Mouse (Mus musculus): Measurements from ENCODE around the gene Lbhd1. TPM values are rescaled to one million over a fixed set of nuclear protein-coding genes. Genes with fewer than 3 reads are reported as not detected.

Lbhd1 gene
- polyA plus RNA-seq, 1 experiment from 2014 or later = 77.0 TPM

DNA sequence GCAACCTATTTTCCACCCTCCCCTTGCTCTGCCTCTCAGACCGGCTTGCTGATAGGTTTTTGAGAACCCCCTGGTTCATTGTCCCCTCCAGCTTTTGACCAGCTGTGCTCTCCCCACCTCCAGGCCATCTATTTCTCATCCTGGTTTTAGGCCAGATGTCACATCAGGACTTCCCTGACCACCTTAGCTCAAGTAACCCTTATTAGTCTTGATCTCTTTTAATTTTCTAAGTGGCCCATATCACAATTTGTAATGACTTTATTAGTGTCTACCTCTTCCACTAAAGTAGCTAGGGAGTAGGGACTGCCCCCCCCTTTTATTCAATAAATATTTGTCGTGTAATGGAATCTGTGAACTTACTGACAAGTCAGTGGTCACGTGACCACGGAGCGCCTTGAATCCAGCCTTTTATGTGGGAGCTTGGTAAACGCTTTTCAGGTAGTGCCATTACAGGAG is 37.3 kb downstream of the Lbhd1 start:
- WGBS = 2% methylated on average over 6 of the region's 6 CpGs
- H3K4me1 ChIP-seq (ENCODE audit: control insufficient read depth, insufficient read depth, low read length) = peaks cover 9% of the 10 kb centered on the region
- no peaks in the 10 kb centered on the region for H3K9me3 ChIP-seq (replicated peaks; ENCODE audit: control insufficient read depth, low read length)
- ATAC-seq (ENCODE audit: insufficient read depth, low FRiP score) = peak; percentile 18; the same call in 1 of the 2 replicates
- no peaks in the 10 kb centered on the region for H3K27me3 ChIP-seq (ENCODE audit: control insufficient read depth, insufficient read depth, low read length)
- peak overlapping the region; percentile 86 for H3K9ac ChIP-seq (ENCODE audit: low read length)
- H3K4me3 ChIP-seq (replicated peaks; ENCODE audit: low read length) = peak overlapping the region; percentile 82
- H3K27ac ChIP-seq (ENCODE audit: low read length) = peak overlapping the region; percentile 95
- peaks cover 9% of the 10 kb centered on the region; the same call in 1 of the 2 replicates for H3K36me3 ChIP-seq (ENCODE audit: control insufficient read depth, insufficient read depth, low read length)
- H3K4me2 ChIP-seq (ENCODE audit: low read depth, low read length) = peak overlapping the region; percentile 82

DNA sequence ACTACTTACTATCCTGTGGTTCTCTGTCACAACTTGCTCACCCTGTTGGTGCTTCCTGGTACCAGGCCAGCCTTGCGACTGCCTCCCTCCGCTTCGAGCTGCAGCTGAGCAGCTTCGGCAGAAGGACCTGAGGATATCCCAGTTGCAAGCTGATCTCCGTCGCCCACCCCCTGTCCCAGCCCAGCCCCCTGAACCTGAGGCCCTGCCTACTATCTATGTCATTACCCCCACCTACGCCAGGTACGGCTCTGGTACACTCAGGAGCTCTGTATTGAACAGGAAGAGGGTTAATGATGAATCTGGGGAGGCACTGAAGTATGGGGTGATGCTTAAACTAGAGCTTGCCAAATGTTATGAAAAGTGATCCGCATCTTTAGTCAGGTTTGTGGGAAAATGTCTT is 38.2 kb downstream of the Lbhd1 start:
- WGBS = 74% methylated on average over 9 of the region's 9 CpGs
- H3K9ac ChIP-seq (ENCODE audit: low read length) = peak overlapping the region; percentile 27; the same call in 1 of the 2 replicates
- ATAC-seq (ENCODE audit: insufficient read depth, low FRiP score) = no peak
- no peaks in the 10 kb centered on the region for H3K9me3 ChIP-seq (replicated peaks; ENCODE audit: control insufficient read depth, low read length)
- H3K4me1 ChIP-seq (ENCODE audit: control insufficient read depth, insufficient read depth, low read length) = peaks cover 9% of the 10 kb centered on the region
- H3K4me3 ChIP-seq (replicated peaks; ENCODE audit: low read length) = 0 out of 2 replicates have a peak overlapping the region, but pooled peaks have one; percentile 3
- H3K27ac ChIP-seq (ENCODE audit: low read length) = no peak overlapping the region
- H3K27me3 ChIP-seq (ENCODE audit: control insufficient read depth, insufficient read depth, low read length) = no peaks in the 10 kb centered on the region
- H3K4me2 ChIP-seq (ENCODE audit: low read depth, low read length) = peak overlapping the region; percentile 82
- H3K36me3 ChIP-seq (ENCODE audit: control insufficient read depth, insufficient read depth, low read length) = 0 out of 2 replicates have a peak, but pooled peaks cover 3% of the 10 kb centered on the region

DNA sequence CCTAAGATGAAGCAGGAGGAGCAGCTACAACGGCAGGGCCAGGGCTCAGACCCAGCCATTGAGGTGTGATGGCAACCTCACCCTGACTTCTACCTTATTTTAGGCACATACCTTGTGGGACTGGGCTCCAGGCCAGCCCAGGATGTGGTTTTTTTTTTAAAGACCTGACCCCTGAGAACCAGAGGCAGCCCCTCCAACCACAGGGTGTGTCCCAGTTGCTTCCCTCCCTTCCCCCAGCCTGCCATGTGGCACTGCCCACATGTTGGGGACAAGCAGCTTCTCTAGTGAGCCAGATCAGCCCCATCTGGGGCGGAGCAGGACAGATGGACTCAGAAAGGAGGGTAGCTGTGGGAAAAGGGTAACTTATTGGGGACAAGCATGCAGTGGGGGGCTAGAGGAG is 43.2 kb downstream of the Lbhd1 start:
- 93% methylated on average over 2 of the region's 2 CpGs for WGBS
- Histone ChIP-seq H3K9me3 (replicated peaks; ENCODE audit: control insufficient read depth, low read length) (no peaks in the 10 kb centered on the region), H3K27me3 (ENCODE audit: control insufficient read depth, insufficient read depth, low read length) (no peaks in the 10 kb centered on the region), H3K4me3 (replicated peaks; ENCODE audit: low read length) (no peak overlapping the region), H3K4me2 (ENCODE audit: low read depth, low read length) (no peak overlapping the region), H3K4me1 (ENCODE audit: control insufficient read depth, insufficient read depth, low read length) (peaks cover 16% of the 10 kb centered on the region), H3K9ac (ENCODE audit: low read length) (no peak overlapping the region), H3K27ac (ENCODE audit: low read length) (no peak overlapping the region), H3K36me3 (ENCODE audit: control insufficient read depth, insufficient read depth, low read length) (no peaks in the 10 kb centered on the region)
- ATAC-seq (ENCODE audit: insufficient read depth, low FRiP score) = no peak

DNA sequence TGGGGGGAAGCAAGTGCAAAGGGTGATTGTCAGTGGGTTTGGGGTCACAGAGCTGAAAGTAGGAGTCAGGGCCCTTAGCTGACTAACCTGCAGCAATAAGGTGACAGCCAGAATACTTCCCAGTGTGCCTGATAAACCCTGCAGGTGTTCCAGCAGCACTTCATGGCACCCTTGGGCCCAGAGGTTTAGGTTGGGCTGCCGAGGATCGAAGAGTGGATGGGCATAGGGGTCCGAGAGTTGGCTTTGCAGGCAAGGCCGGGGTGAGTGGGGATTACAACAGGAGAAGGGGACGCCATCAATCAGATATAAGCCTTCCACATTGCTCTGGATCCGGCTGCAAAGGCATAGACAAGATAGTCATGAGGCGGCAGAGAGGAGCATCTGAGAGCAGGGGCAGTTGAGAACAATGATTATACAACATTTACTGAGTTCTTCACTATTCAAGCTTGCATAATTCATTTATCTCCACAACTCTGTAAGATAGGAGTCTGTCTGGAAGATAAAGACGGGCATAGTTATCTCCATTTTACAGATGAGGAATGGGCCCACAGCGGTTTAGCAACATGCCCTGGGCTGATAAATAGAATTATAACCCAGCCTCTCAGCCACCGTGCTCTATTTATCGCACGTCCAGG is 44.5 kb downstream of the Lbhd1 start:
- no peak for ATAC-seq (ENCODE audit: insufficient read depth, low FRiP score)
- Histone ChIP-seq H3K9ac (ENCODE audit: low read length) (no peak overlapping the region), H3K4me3 (replicated peaks; ENCODE audit: low read length) (no peak overlapping the region), H3K27ac (ENCODE audit: low read length) (no peak overlapping the region), H3K4me1 (ENCODE audit: control insufficient read depth, insufficient read depth, low read length) (peaks cover 15% of the 10 kb centered on the region), H3K9me3 (replicated peaks; ENCODE audit: control insufficient read depth, low read length) (no peaks in the 10 kb centered on the region), H3K36me3 (ENCODE audit: control insufficient read depth, insufficient read depth, low read length) (no peaks in the 10 kb centered on the region), H3K27me3 (ENCODE audit: control insufficient read depth, insufficient read depth, low read length) (no peaks in the 10 kb centered on the region), H3K4me2 (ENCODE audit: low read depth, low read length) (no peak overlapping the region)
- 80% methylated on average over 12 of the region's 12 CpGs for WGBS

DNA sequence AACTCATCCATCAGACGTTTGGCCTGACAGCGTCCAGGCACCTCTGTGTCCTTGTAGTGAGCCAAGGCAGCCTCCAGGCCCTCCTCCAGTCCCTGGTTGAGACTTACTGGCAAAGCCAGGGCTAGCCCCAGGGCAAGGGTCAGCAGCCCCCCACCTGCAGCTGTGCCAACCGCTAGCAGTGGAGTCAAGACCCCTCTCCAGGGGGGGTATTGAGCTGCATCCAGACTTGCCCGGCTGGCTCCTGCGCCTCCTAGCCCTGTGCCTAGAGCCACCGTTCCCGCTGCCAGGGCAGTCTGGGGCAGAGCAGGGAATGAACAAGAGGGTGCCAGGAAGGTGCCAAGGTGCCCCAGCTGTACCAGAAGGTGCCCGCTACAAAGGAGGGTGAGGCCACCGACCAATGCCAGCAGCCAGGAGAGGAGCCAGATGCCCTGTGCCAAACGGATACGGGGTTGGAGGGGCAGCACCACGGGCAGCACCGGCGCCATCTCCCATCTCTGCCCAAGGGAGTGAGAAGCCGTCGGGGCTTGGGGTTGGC is 45.2 kb downstream of the Lbhd1 start:
- WGBS = 24% methylated on average over 16 of the region's 16 CpGs
- peak; percentile 3; the same call in 1 of the 2 replicates for ATAC-seq (ENCODE audit: insufficient read depth, low FRiP score)
- H3K4me3 ChIP-seq (replicated peaks; ENCODE audit: low read length) = peak overlapping the region; percentile 77

DNA sequence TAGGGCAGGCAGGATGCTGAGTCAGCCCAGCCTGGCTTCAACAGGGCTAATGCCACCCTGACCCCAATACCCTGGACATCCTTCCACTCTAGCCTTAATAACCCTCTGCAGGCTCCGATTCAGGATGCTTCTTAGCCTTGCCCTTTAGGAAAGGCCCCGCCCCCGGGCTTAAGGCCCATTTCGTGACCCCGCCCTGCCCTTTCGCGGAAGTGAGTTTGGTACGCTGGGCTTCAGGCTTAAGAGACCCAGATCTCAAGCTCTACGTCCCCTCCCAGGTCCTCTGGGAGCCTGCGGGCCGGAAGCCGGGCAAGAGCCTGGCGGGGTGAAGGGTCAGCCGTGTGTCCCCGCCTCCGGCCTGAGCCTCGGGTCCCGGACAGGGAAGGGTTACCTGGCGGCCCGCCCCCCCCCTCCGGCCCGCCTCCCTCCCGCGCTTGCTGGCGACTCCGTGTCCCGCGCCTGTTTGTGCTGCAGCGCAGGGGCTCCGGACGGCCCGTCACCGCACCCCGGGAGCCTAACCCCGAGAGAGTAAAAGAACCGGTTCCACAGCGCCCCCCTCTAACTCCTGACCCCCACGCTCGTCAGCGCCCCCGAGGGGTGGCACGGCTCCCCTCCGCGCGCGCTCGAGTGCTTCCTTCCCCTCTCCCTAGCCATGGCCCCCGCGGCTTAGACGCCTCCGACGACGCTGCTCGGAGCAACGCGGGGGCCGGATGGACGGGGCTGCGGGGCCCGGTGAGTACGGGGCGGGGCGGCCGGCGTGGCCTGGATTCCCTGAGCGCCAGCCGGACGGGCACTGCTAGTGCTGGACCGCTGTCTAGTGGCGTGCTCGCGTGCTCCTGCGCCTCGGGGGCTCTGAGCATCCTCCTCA is 45.9 kb downstream of the Lbhd1 start, which contains the start of the genes Rom1 and Eml3:
TSS of gene Rom1 (minus strand) at position 133 of the 865 bp plus-strand sequence.
TSS of gene Eml3 (plus strand) at position 329 of the 865 bp plus-strand sequence.
- Histone ChIP-seq H3K4me2 (ENCODE audit: low read depth, low read length) (peak within 1 kb of the TSS; percentile 74), H3K4me1 (ENCODE audit: control insufficient read depth, insufficient read depth, low read length) (peaks cover 15% of the 10 kb centered on the region), H3K36me3 (ENCODE audit: control insufficient read depth, insufficient read depth, low read length) (peaks cover 9% of the 10 kb centered on the region), H3K9ac (ENCODE audit: low read length) (peak within 1 kb of the TSS; percentile 84), H3K27ac (ENCODE audit: low read length) (peak within 1 kb of the TSS; percentile 88), H3K27me3 (ENCODE audit: control insufficient read depth, insufficient read depth, low read length) (no peaks in the 10 kb centered on the region), H3K9me3 (replicated peaks; ENCODE audit: control insufficient read depth, low read length) (no peaks in the 10 kb centered on the region), H3K4me3 (replicated peaks; ENCODE audit: low read length) (peak within 1 kb of the TSS; percentile 77)
- ATAC-seq (ENCODE audit: insufficient read depth, low FRiP score) = peak; percentile 81
- under 1% methylated on average over 66 of the region's 74 CpGs for WGBS

More for the DNA sequence above, 45.2 kb downstream of the Lbhd1 start:
- peak overlapping the region; percentile 74 for H3K4me2 ChIP-seq (ENCODE audit: low read depth, low read length)
- peak overlapping the region; percentile 84 for H3K9ac ChIP-seq (ENCODE audit: low read length)
- no peaks in the 10 kb centered on the region for H3K27me3 ChIP-seq (ENCODE audit: control insufficient read depth, insufficient read depth, low read length)
- H3K4me1 ChIP-seq (ENCODE audit: control insufficient read depth, insufficient read depth, low read length) = peaks cover 15% of the 10 kb centered on the region
- H3K27ac ChIP-seq (ENCODE audit: low read length) = peak overlapping the region; percentile 88; the same call in 1 of the 2 replicates
- H3K9me3 ChIP-seq (replicated peaks; ENCODE audit: control insufficient read depth, low read length) = no peaks in the 10 kb centered on the region
- H3K36me3 ChIP-seq (ENCODE audit: control insufficient read depth, insufficient read depth, low read length) = peaks cover 5% of the 10 kb centered on the region

DNA sequence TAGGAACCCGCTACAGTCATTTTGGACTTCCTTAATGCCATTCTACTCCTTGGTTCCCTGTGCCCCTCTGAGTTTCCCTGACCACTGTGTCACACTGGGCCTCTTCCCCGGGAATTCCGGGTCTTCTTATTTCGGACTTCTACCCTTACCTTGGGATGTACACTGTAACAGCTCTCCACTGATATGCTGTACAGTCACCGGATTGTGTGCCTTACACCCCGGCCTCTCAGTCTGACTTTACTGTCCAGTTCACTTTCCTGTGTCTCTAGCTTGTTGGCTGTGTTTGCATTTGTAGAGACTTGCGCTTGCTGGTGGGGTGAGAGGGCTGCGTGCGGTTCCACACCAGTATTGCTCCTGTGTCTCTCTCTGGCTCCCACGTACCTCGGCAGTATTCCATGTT is 46.6 kb downstream of the Lbhd1 start:
- Histone ChIP-seq H3K9ac (ENCODE audit: low read length) (peak overlapping the region; percentile 84), H3K27ac (ENCODE audit: low read length) (peak overlapping the region; percentile 88), H3K4me3 (replicated peaks; ENCODE audit: low read length) (peak overlapping the region; percentile 77), H3K4me1 (ENCODE audit: control insufficient read depth, insufficient read depth, low read length) (peaks cover 15% of the 10 kb centered on the region), H3K36me3 (ENCODE audit: control insufficient read depth, insufficient read depth, low read length) (peaks cover 9% of the 10 kb centered on the region), H3K4me2 (ENCODE audit: low read depth, low read length) (peak overlapping the region; percentile 74), H3K9me3 (replicated peaks; ENCODE audit: control insufficient read depth, low read length) (no peaks in the 10 kb centered on the region), H3K27me3 (ENCODE audit: control insufficient read depth, insufficient read depth, low read length) (no peaks in the 10 kb centered on the region)
- ATAC-seq (ENCODE audit: insufficient read depth, low FRiP score) = no peak
- WGBS = 4% methylated on average over 11 of the region's 11 CpGs

DNA sequence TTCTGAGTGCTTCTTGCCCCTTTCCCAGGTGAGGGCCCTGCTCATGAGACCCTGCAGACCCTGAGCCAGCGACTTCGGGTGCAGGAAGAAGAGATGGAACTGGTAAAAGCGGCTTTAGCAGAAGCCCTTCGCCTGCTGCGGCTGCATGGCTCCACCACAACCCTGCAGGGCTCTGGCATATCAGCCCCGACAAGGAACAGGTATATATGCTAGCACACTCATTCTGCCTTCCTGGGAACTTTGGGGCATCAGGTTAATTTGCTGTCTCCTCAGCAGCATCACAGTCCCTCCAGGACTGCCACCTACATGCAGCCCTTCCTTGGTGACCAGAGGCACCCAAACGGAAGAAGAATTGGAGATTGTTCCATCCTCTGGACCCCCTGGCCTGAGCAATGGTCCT is 47.2 kb downstream of the Lbhd1 start:
- H3K27ac ChIP-seq (ENCODE audit: low read length) = peak overlapping the region; percentile 44
- H3K27me3 ChIP-seq (ENCODE audit: control insufficient read depth, insufficient read depth, low read length) = no peaks in the 10 kb centered on the region
- H3K4me3 ChIP-seq (replicated peaks; ENCODE audit: low read length) = peak overlapping the region; percentile 77
- peak overlapping the region; percentile 84 for H3K9ac ChIP-seq (ENCODE audit: low read length)
- no peaks in the 10 kb centered on the region for H3K9me3 ChIP-seq (replicated peaks; ENCODE audit: control insufficient read depth, low read length)
- peaks cover 15% of the 10 kb centered on the region for H3K4me1 ChIP-seq (ENCODE audit: control insufficient read depth, insufficient read depth, low read length)
- WGBS = 89% methylated on average over 7 of the region's 7 CpGs
- ATAC-seq (ENCODE audit: insufficient read depth, low FRiP score) = no peak
- H3K4me2 ChIP-seq (ENCODE audit: low read depth, low read length) = peak overlapping the region; percentile 74
- H3K36me3 ChIP-seq (ENCODE audit: control insufficient read depth, insufficient read depth, low read length) = peaks cover 9% of the 10 kb centered on the region

All from stomach, embryonic 16.5 days (tissue).